Mouse (Mus musculus) large intestine, adult 2 months (tissue): Measurements from ENCODE around the gene Mgrn1. TPM values are rescaled to one million over a fixed set of nuclear protein-coding genes. Genes with fewer than 3 reads are reported as not detected.

Experiments
- DNase-seq: peaks from one replicate; pipeline ENCODE4 v3.0.0-alpha.2; 2012; ENCODE audit warnings: low read depth, low spot score
- WGBS: fragments of 180-500 bp; shearing (Covaris S2); methylation state at CpG from one replicate; pipeline ENCODE4 v1.1.7; 2018; 5-methylcytosine and 5-hydroxymethylcytosine counted together
- polyA plus RNA-seq: library from polyadenylated mRNA; depleted of rRNA; stranded (reverse); fragments of >200 nt; gene quantifications from 2 replicates; pipeline ENCODE4 v1.2.3, GENCODE M21; 2012; rRNA removed

Gene Mgrn1
- polyA plus RNA-seq, 1 experiment = 102 TPM

DNA sequence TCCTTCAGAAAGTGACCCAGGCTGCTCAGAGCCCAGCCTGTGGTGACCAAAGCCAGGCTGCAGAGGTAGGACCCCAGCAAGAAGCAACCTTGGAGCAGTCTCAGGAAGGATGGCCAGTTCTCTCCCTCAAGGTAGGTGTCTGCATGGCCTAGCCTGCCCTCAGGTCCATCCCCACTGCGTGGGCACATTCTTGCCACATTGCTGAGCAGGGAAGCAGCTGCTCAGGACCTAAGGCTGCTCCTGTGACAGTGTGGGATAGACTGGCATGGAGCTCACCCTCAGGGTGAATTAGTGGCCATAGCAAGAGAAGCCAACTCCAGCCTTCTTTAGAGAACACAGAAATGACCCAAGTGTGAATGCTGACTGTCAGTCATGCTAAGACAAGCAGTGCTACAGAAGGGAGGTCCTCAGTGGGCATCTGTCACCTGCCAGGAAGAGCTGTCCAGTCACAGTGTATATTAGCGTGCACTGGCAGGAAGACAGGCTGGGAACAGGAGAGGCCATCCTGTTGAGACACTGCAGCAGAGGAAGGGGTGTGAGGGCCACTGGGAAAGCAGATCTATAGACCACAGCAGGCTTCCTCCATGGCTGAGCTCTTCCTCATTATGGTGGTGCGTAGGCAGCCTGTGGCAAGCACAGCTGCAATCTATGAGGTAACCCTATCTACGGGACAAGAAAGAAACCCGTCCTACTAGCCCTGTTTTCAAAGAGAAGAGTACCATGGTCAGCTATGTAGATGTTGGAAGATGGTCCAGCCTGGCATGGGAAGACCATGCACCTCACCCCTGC lies 83.2 kb downstream of the Mgrn1 start:
- WGBS = 83% methylated on average over 5 of the region's 5 CpGs
- DNase-seq = no peak

DNA sequence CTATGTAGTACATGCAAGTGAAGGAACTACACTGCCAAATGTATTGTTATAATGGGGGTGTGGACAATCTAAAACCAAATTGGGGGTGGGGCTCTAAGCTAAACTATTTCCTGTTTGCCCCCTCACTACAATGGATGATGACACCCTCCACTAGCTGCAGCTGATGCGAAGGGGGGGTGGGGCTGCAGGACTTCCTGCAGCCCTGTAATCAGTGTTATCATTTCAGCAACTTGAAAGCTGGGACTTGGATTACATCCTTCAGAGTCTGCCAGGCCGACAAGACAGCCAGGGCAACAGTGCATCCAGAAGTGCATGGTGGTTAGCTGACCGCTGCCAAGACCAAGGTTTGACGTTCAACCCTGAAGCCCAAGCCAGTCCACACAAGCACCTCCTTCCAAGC lies 85.6 kb downstream of the Mgrn1 start:
- WGBS = 65% methylated on average over 4 of the region's 4 CpGs
- DNase-seq = no peak

DNA sequence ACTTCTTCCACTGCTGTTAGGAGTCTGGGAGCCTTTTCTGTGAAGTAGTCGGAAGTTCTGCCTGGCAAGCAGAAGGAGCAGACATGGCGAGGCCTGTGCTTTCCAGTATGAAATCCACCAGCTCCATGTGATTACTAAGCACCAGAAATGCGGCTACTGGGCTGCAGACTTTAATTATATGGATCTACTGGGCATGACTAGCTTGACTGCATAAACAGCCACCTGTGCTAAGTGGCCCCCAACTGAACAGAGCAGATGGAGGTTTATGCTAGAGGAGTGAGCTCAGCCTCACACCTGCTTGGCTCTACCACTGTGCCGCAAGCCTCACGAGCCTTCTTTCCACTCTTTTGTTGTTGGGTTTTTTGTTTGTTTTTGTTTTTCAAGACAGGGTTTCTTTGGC lies 88.5 kb downstream of the Mgrn1 start:
- 90% methylated on average over 5 of the region's 5 CpGs for WGBS
- no peak for DNase-seq

DNA sequence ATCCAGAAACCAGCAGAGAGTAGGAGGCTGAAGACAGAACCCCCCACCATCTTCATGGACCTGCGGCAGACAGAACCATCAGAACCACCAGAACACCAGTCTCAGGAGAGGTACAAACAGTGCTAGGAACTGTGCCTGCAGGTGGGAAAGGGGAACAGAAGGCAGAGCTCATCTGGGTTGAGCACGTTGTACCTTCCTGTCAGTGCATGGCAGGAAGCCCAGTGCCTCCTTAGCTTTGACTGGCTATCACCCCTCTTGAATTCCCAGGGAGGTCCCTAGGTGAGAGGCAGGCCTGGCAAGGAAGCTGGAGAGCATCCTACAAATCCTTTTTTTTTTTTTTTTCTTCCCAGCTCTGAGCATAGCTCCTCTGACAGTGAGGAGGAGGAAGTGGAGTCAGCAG lies 90.1 kb downstream of the Mgrn1 start:
- DNase-seq = no peak
- WGBS = 70% methylated on average over 2 of the region's 2 CpGs

DNA sequence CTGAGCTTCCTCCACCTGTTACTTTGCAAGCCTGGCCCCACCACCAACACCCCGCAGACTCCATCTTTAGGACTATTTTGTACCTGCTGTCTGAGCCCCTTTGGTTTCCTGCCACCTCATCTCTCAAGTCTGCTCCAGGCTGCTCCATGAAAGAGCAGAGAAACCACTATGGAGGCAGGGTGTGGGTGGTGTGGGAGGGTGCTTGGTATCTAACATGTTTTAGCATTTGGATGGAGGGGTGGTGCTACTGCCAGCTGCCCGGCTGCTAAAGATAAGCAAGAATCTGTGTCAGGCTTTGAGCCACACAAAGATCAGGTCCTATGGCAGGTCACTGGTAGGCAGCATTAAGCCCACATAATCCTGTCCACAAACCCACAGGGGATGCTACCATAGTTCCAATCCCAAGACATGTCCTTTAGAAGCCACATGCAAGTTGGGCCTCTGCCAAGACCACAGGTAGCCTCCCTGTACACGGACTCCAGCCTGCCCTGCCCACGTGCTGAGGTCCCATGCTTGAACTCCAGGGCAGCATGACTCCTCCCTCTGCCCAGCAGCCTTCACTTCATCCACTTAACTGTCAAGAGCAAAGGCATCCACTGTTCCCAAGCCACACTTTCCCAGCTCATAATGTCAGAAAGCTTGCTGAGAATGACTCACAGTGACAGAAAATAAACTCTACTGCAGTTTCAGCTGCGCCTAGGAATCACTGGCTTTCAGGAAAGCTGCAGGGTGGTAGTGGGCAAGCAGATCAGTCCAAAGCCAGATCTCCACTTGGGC lies 92.4 kb downstream of the Mgrn1 start:
- 40% methylated on average over 5 of the region's 5 CpGs for WGBS
- no peak for DNase-seq

DNA sequence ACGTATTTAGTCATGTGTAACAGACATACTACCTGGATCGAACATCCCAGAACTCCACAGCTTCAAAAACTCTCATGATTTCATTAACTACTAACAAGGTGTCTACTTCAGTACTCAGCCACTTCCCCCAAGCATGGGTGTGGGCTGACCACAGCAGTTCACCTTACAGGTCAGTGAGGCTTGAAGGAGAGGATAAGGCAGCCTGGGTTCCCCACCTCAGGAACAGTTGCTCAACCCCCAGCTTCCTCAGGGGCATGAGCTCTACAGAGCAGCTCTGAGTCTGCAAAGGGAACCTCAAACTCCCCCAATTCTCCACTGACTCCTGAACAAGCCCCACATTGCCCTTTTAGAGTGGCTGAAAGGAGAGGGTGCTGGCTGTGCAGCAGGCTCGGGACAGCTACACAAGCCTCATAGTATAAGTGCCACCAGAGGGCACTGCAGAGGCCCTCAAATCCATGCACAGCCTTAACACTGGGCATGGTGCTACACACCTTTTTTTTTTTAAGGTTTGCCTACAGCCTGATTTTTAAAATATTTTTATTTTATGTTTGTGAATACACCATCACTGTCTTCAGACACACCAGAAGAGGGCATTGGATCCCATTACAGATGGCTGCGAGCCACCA lies 93.8 kb downstream of the Mgrn1 start:
- no peak for DNase-seq
- WGBS = 74% methylated on average over 4 of the region's 4 CpGs

DNA sequence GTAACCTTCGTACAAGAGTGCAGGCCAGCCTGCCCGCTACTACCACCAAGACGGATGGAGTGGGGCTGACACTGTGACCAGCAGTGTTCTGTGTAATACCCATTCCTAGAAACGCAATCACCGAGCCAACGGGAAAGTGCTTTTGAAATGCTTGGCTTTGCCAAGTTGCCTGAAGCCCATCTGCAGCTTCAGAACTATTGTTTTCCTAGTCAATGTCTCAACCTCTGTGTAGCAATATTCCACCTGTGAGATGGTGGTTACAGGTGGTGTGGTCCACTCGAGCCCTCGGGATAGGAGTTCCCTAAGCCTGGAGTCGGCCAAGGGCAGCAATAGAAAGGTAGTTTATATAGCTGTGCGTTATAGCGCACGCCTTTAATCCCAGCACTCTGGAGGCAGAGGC lies 98.7 kb downstream of the Mgrn1 start:
- no peak for DNase-seq
- 87% methylated on average over 12 of the region's 12 CpGs for WGBS

Other genes starting within 250 kb of the Mgrn1 start
- 5.3 and 5.5 TPM in 2 replicates for gene Vasn, start 246.3 kb upstream of the Mgrn1 start, polyA plus RNA-seq
- 31.3 and 35.5 TPM in 2 replicates for gene Dnaja3, start 246.3 kb upstream of the Mgrn1 start, polyA plus RNA-seq
- gene Coro7, start 206.5 kb upstream of the Mgrn1 start, polyA plus RNA-seq = 42.9 and 73.6 TPM in 2 replicates
- gene Nmral1, start 166.9 kb upstream of the Mgrn1 start, polyA plus RNA-seq = 8.0 and 12.7 TPM in 2 replicates
- gene Hmox2, start 159.9 kb upstream of the Mgrn1 start, polyA plus RNA-seq = 27.8 and 34.5 TPM in 2 replicates
- 29.6 and 56.2 TPM in 2 replicates for gene Cdip1, start 96.0 kb upstream of the Mgrn1 start, polyA plus RNA-seq
- gene 4930562C15Rik, start 50.8 kb upstream of the Mgrn1 start, polyA plus RNA-seq = not detected in 2 replicates
- gene Ubald1, start 5.9 kb upstream of the Mgrn1 start, polyA plus RNA-seq = 25.5 and 26.1 TPM in 2 replicates
- gene Nudt16l1, start 52.5 kb downstream of the Mgrn1 start, polyA plus RNA-seq = 55.7 and 56.2 TPM in 2 replicates
- gene Anks3, start 78.0 kb downstream of the Mgrn1 start, polyA plus RNA-seq = 25.2 and 44.5 TPM in 2 replicates
- 0.11 and 0.44 TPM in 2 replicates for gene Sept12, start 111.6 kb downstream of the Mgrn1 start, polyA plus RNA-seq
- 436 and 466 TPM in 2 replicates for gene Smim22, start 121.0 kb downstream of the Mgrn1 start, polyA plus RNA-seq
- gene Rogdi, start 127.3 kb downstream of the Mgrn1 start, polyA plus RNA-seq = 46.1 and 51.6 TPM in 2 replicates
- gene Glyr1, start 163.6 kb downstream of the Mgrn1 start, polyA plus RNA-seq = 52.5 and 65.5 TPM in 2 replicates
- gene Ubn1, start 163.8 kb downstream of the Mgrn1 start, polyA plus RNA-seq = 22.4 and 31.1 TPM in 2 replicates
- gene Ppl, start 246.2 kb downstream of the Mgrn1 start, polyA plus RNA-seq = 0.81 and 0.86 TPM in 2 replicates